8 mouse cellular contexts compared by ENCODE assay signal in genomic region chr10:34328310-34328709, GRCm38 (mm10). TPM values are rescaled to one million over a fixed set of nuclear protein-coding genes. Genes with fewer than 3 reads are reported as not detected.
DNase-seq lines count a peak whose midpoint lies in the region; ATAC-seq and TF ChIP-seq lines count a peak whose summit lies in the region.

No protein-coding gene starts in this region.

- H3K4me3 ChIP-seq in heart, embryonic 10.5 days, result no peak overlapping the region
- no peak overlapping the region for H3K4me3 ChIP-seq in bone marrow macrophage, adult 2 months (ENCODE audit: insufficient read depth, low read length)
- no peak overlapping the region for H3K4me3 ChIP-seq in forebrain, embryonic 13.5 days
- H3K4me3 ChIP-seq in hindbrain, embryonic 16.5 days (ENCODE audit: low read length), result no peak overlapping the region
- H3K4me3 ChIP-seq in midbrain, embryonic 11.5 days (ENCODE audit: low read depth, low read length), result no peak overlapping the region

- H3K9me3 ChIP-seq in heart, embryonic 10.5 days, result no peaks in the 10 kb centered on the region
- H3K9me3 ChIP-seq in forebrain, embryonic 13.5 days (replicated peaks), result no peaks in the 10 kb centered on the region
- H3K9me3 ChIP-seq in hindbrain, embryonic 16.5 days (ENCODE audit: control insufficient read depth, low read length), result no peaks in the 10 kb centered on the region
- no peaks in the 10 kb centered on the region for H3K9me3 ChIP-seq in midbrain, embryonic 11.5 days (ENCODE audit: control insufficient read depth, low read length)

- no peak overlapping the region for H3K27ac ChIP-seq in heart, embryonic 10.5 days
- no peak overlapping the region for H3K27ac ChIP-seq in bone marrow macrophage, adult 2 months (ENCODE audit: insufficient read depth, low read depth, low read length)
- no peak overlapping the region for H3K27ac ChIP-seq in forebrain, embryonic 13.5 days
- H3K27ac ChIP-seq in hindbrain, embryonic 16.5 days (ENCODE audit: low read depth, low read length), result no peak overlapping the region
- no peak overlapping the region for H3K27ac ChIP-seq in midbrain, embryonic 11.5 days (ENCODE audit: low read depth, low read length)

- peak; percentile 77 for DNase-seq in heart, embryonic 10.5 days (ENCODE audit: low spot score)
- no peak for DNase-seq in heart, adult 8-10 months (ENCODE audit: low spot score)
- peak; percentile 68 to 74 for DNase-seq in left cerebral cortex, postnatal 14 days (ENCODE audit: low spot score in 2 of 2)
- peak; percentile 86 for DNase-seq in midbrain, embryonic 11.5 days (ENCODE audit: low spot score, missing footprints)
- peak; percentile 14 to 38 for DNase-seq in urinary bladder, postnatal 36 days (ENCODE audit: low spot score in 2 of 2)

- no peaks in the 10 kb centered on the region for H3K27me3 ChIP-seq in heart, embryonic 10.5 days (ENCODE audit: insufficient read depth, poor library complexity, severe bottlenecking)
- no peaks in the 10 kb centered on the region for H3K27me3 ChIP-seq in forebrain, embryonic 13.5 days
- no peaks in the 10 kb centered on the region for H3K27me3 ChIP-seq in hindbrain, embryonic 16.5 days (replicated peaks; ENCODE audit: control insufficient read depth, insufficient read depth, low read length)
- H3K27me3 ChIP-seq in midbrain, embryonic 11.5 days (ENCODE audit: control insufficient read depth, insufficient read depth, low read length), result no peaks in the 10 kb centered on the region

- no peak overlapping the region for H3K4me2 ChIP-seq in forebrain, embryonic 13.5 days
- no peak overlapping the region for H3K4me2 ChIP-seq in hindbrain, embryonic 16.5 days (ENCODE audit: low read length)
- H3K4me2 ChIP-seq in midbrain, embryonic 11.5 days, result no peak overlapping the region

- H3K36me3 ChIP-seq in heart, embryonic 10.5 days, result no peaks in the 10 kb centered on the region
- H3K36me3 ChIP-seq in forebrain, embryonic 13.5 days (ENCODE audit: poor library complexity, severe bottlenecking), result no peaks in the 10 kb centered on the region
- H3K36me3 ChIP-seq in hindbrain, embryonic 16.5 days (ENCODE audit: control insufficient read depth, insufficient read depth, low read length), result no peaks in the 10 kb centered on the region
- no peaks in the 10 kb centered on the region for H3K36me3 ChIP-seq in midbrain, embryonic 11.5 days (ENCODE audit: control insufficient read depth, insufficient read depth, low read length)

- WGBS in heart, embryonic 10.5 days, result 1% methylated on average over 2 of the region's 2 CpGs
- WGBS in forebrain, embryonic 13.5 days, result 7% methylated on average over 2 of the region's 2 CpGs
- WGBS in hindbrain, embryonic 16.5 days, result 0% methylated on average over 2 of the region's 2 CpGs
- 4% methylated on average over 2 of the region's 2 CpGs for WGBS in midbrain, embryonic 11.5 days

- ATAC-seq in forebrain, embryonic 13.5 days, result peak; percentile 89
- ATAC-seq in hindbrain, embryonic 16.5 days, result peak; percentile 88
- peak; percentile 82 for ATAC-seq in midbrain, embryonic 11.5 days (ENCODE audit: low FRiP score)

- intact Hi-C loops in left cerebral cortex, postnatal 14 days (cut with DNase I), result loop anchor here (5.0 kb wide), 1 partner anchor 46 kb away; the partner anchor contains the start of gene Tspyl1

- H3K4me1 ChIP-seq in heart, embryonic 10.5 days, result no peaks in the 10 kb centered on the region
- H3K4me1 ChIP-seq in bone marrow macrophage, adult 2 months (ENCODE audit: control insufficient read depth, insufficient read depth, low read length), result no peaks in the 10 kb centered on the region
- no peaks in the 10 kb centered on the region for H3K4me1 ChIP-seq in forebrain, embryonic 13.5 days
- H3K4me1 ChIP-seq in hindbrain, embryonic 16.5 days (ENCODE audit: control insufficient read depth, insufficient read depth, low read depth, low read length), result no peaks in the 10 kb centered on the region
- H3K4me1 ChIP-seq in midbrain, embryonic 11.5 days (ENCODE audit: control insufficient read depth, insufficient read depth, low read length), result no peaks in the 10 kb centered on the region

- no peak overlapping the region for H3K9ac ChIP-seq in forebrain, embryonic 13.5 days
- H3K9ac ChIP-seq in hindbrain, embryonic 16.5 days (ENCODE audit: low read depth, low read length), result no peak overlapping the region
- H3K9ac ChIP-seq in midbrain, embryonic 11.5 days (ENCODE audit: low read length), result no peak overlapping the region

- TF ChIP-seq POLR2A in bone marrow macrophage, adult 2 months (IDR thresholded peaks at IDR 0.05; ENCODE audit: borderline replicate concordance, low read depth, low read length), result no peak

- TF ChIP-seq CTCF in bone marrow macrophage, adult 2 months (IDR thresholded peaks at IDR 0.05; ENCODE audit: low read depth, low read length), result peak; percentile 48; the same call in 1 of the 2 replicates

RNA-seq across cellular contexts. Expression of gene Tspyl4, which starts 31.1 kb away (rescaled TPM):
- polyA plus RNA-seq in heart, embryonic 10.5 days (2016; fragmentation: Nextera tagmentation; extraction: Ambion mirVana), result 20.7 and 21.7 TPM in 2 replicates
- total RNA-seq in heart, adult 8-10 months (2022), result 10 to 100 TPM; 13.9 to 20.4 (median 14.5) TPM
- polyA plus RNA-seq in bone marrow macrophage, adult 2 months (2012; ENCODE audit: insufficient read depth, insufficient read length, missing spikeins), result 8.2 and 10.6 TPM in 2 replicates
- 114 and 126 TPM in 2 replicates for polyA plus RNA-seq in forebrain, embryonic 13.5 days (2015; fragmentation: Nextera tagmentation; extraction: Ambion mirVana)
- polyA plus RNA-seq in hindbrain, embryonic 16.5 days (2015; fragmentation: Nextera tagmentation; extraction: Ambion mirVana), result 413 and 424 TPM in 2 replicates
- 100 to 1,000 TPM; 351 TPM for total RNA-seq in left cerebral cortex, postnatal 14 days (2021)
- polyA plus RNA-seq in midbrain, embryonic 11.5 days (2014; fragmentation: Nextera tagmentation; extraction: Ambion mirVana), result 26.9 and 32.7 TPM in 2 replicates

RNA-seq across cellular contexts. Expression of gene Tspyl1, which starts 46.3 kb away (rescaled TPM):
- 57.5 and 69.9 TPM in 2 replicates for polyA plus RNA-seq in heart, embryonic 10.5 days (2016; fragmentation: Nextera tagmentation; extraction: Ambion mirVana)
- 10 to 100 TPM; 65.2 to 73.0 (median 68.1) TPM for total RNA-seq in heart, adult 8-10 months (2022)
- polyA plus RNA-seq in bone marrow macrophage, adult 2 months (2012; ENCODE audit: insufficient read depth, insufficient read length, missing spikeins), result 74.2 and 74.4 TPM in 2 replicates
- polyA plus RNA-seq in forebrain, embryonic 13.5 days (2015; fragmentation: Nextera tagmentation; extraction: Ambion mirVana), result 108 and 111 TPM in 2 replicates
- polyA plus RNA-seq in hindbrain, embryonic 16.5 days (2015; fragmentation: Nextera tagmentation; extraction: Ambion mirVana), result 125 and 134 TPM in 2 replicates
- 100 to 1,000 TPM; 122 to 124 TPM for total RNA-seq in left cerebral cortex, postnatal 14 days (2021)
- 68.8 and 76.8 TPM in 2 replicates for polyA plus RNA-seq in midbrain, embryonic 11.5 days (2014; fragmentation: Nextera tagmentation; extraction: Ambion mirVana)
